Mouse (Mus musculus): ENCODE measurements around the gene Olfr781. TPM values are rescaled to one million over a fixed set of nuclear protein-coding genes. Genes with fewer than 3 reads are reported as not detected.

The Olfr781 gene
- polyA plus RNA-seq, 1 experiment from 2014 or later: not detected

Other genes starting within 250 kb of the Olfr781 start
- gene Olfr767, start 245.9 kb upstream of the Olfr781 start, polyA plus RNA-seq (2014; fragmentation: Nextera tagmentation; extraction: Ambion mirVana): not detected in 2 replicates
- gene Olfr768, start 229.5 kb upstream of the Olfr781 start, polyA plus RNA-seq (2014; fragmentation: Nextera tagmentation; extraction: Ambion mirVana): not detected in 2 replicates
- gene Olfr769, start 211.0 kb upstream of the Olfr781 start, polyA plus RNA-seq (2014; fragmentation: Nextera tagmentation; extraction: Ambion mirVana): not detected in 2 replicates
- not detected in 2 replicates for gene Olfr770, start 189.9 kb upstream of the Olfr781 start, polyA plus RNA-seq (2014; fragmentation: Nextera tagmentation; extraction: Ambion mirVana)
- gene Olfr771, start 164.1 kb upstream of the Olfr781 start, polyA plus RNA-seq (2014; fragmentation: Nextera tagmentation; extraction: Ambion mirVana): not detected in 2 replicates
- not detected in 2 replicates for gene Olfr772, start 150.9 kb upstream of the Olfr781 start, polyA plus RNA-seq (2014; fragmentation: Nextera tagmentation; extraction: Ambion mirVana)
- gene Olfr773, start 141.4 kb upstream of the Olfr781 start, polyA plus RNA-seq (2014; fragmentation: Nextera tagmentation; extraction: Ambion mirVana): not detected in 2 replicates
- gene Olfr774, start 92.7 kb upstream of the Olfr781 start, polyA plus RNA-seq (2014; fragmentation: Nextera tagmentation; extraction: Ambion mirVana): not detected in 2 replicates
- not detected in 2 replicates for gene Olfr775, start 80.4 kb upstream of the Olfr781 start, polyA plus RNA-seq (2014; fragmentation: Nextera tagmentation; extraction: Ambion mirVana)
- gene Olfr776, start 69.7 kb upstream of the Olfr781 start, polyA plus RNA-seq (2014; fragmentation: Nextera tagmentation; extraction: Ambion mirVana): not detected in 2 replicates
- not detected in 2 replicates for gene Olfr777, start 57.4 kb upstream of the Olfr781 start, polyA plus RNA-seq (2014; fragmentation: Nextera tagmentation; extraction: Ambion mirVana)
- gene Olfr780, start 10.7 kb upstream of the Olfr781 start, polyA plus RNA-seq (2014; fragmentation: Nextera tagmentation; extraction: Ambion mirVana): not detected in 2 replicates
- not detected in 2 replicates for gene Olfr782, start 20.0 kb downstream of the Olfr781 start, polyA plus RNA-seq (2014; fragmentation: Nextera tagmentation; extraction: Ambion mirVana)
- 0.07 TPM in 1 of 2 replicates, not detected in the other for gene Olfr784, start 55.2 kb downstream of the Olfr781 start, polyA plus RNA-seq (2014; fragmentation: Nextera tagmentation; extraction: Ambion mirVana)
- gene Olfr785, start 76.6 kb downstream of the Olfr781 start, polyA plus RNA-seq (2014; fragmentation: Nextera tagmentation; extraction: Ambion mirVana): not detected in 2 replicates
- gene Olfr786, start 98.5 kb downstream of the Olfr781 start, polyA plus RNA-seq (2014; fragmentation: Nextera tagmentation; extraction: Ambion mirVana): not detected in 2 replicates
- gene Olfr787, start 133.0 kb downstream of the Olfr781 start, polyA plus RNA-seq (2014; fragmentation: Nextera tagmentation; extraction: Ambion mirVana): not detected in 2 replicates
- gene Olfr788, start 142.1 kb downstream of the Olfr781 start, polyA plus RNA-seq (2014; fragmentation: Nextera tagmentation; extraction: Ambion mirVana): not detected in 2 replicates
- gene Olfr789, start 155.9 kb downstream of the Olfr781 start, polyA plus RNA-seq (2014; fragmentation: Nextera tagmentation; extraction: Ambion mirVana): not detected in 2 replicates
- gene Olfr790, start 169.6 kb downstream of the Olfr781 start, polyA plus RNA-seq (2014; fragmentation: Nextera tagmentation; extraction: Ambion mirVana): not detected in 2 replicates
- not detected in 2 replicates for gene Olfr791, start 192.9 kb downstream of the Olfr781 start, polyA plus RNA-seq (2014; fragmentation: Nextera tagmentation; extraction: Ambion mirVana)
- not detected in 2 replicates for gene Olfr792, start 210.3 kb downstream of the Olfr781 start, polyA plus RNA-seq (2014; fragmentation: Nextera tagmentation; extraction: Ambion mirVana)
- gene Olfr794, start 238.8 kb downstream of the Olfr781 start, polyA plus RNA-seq (2014; fragmentation: Nextera tagmentation; extraction: Ambion mirVana): not detected in 2 replicates

Data from liver, embryonic 11.5 days (tissue).